9 mouse cellular contexts compared by ENCODE assay signal in genomic region chr2:18801281-18801862, GRCm38 (mm10).
DNase-seq lines count a peak whose midpoint lies in the region; ATAC-seq lines count a peak whose summit lies in the region.
"Had no signal": no experiment of that assay in that cellular context is flagged by ENCODE, and none has a peak within 500 bp of the region (broad histone marks: within the 10 kb centered on the region; RNA-seq: fewer than 3 reads in every experiment).

No protein-coding gene starts in this region.

- H3K9me3 ChIP-seq in heart, embryonic 14.5 days (ENCODE audit: control insufficient read depth, low read length): no peaks in the 10 kb centered on the region
- no peaks in the 10 kb centered on the region for H3K9me3 ChIP-seq in embryonic facial prominence, embryonic 10.5 days
- H3K9me3 ChIP-seq in hindbrain, embryonic 14.5 days (ENCODE audit: control insufficient read depth, low read length): no peaks in the 10 kb centered on the region
- no peaks in the 10 kb centered on the region for H3K9me3 ChIP-seq in midbrain, embryonic 16.5 days (replicated peaks; ENCODE audit: control insufficient read depth, low read length, poor library complexity, severe bottlenecking)

- WGBS in heart, embryonic 14.5 days: 8% methylated on average over 19 of the region's 19 CpGs
- 3% methylated on average over 19 of the region's 19 CpGs for WGBS in embryonic facial prominence, embryonic 10.5 days
- 5% methylated on average over 19 of the region's 19 CpGs for WGBS in hindbrain, embryonic 14.5 days
- WGBS in midbrain, embryonic 16.5 days: 7% methylated on average over 19 of the region's 19 CpGs

- H3K27me3 ChIP-seq in heart, embryonic 14.5 days (ENCODE audit: control insufficient read depth, insufficient read depth, low read length): peaks cover 62% of the 10 kb centered on the region
- H3K27me3 ChIP-seq in embryonic facial prominence, embryonic 10.5 days (replicated peaks; ENCODE audit: low read depth, poor library complexity, severe bottlenecking): peaks cover 90% of the 10 kb centered on the region
- no peaks in the 10 kb centered on the region for H3K27me3 ChIP-seq in hindbrain, embryonic 14.5 days (ENCODE audit: control insufficient read depth, insufficient read depth, low read length)
- no peaks in the 10 kb centered on the region for H3K27me3 ChIP-seq in midbrain, embryonic 16.5 days (ENCODE audit: control insufficient read depth, insufficient read depth, low read depth, low read length)

- H3K4me3 ChIP-seq in heart, embryonic 14.5 days (ENCODE audit: control insufficient read depth in 1 of 2, insufficient read depth in 1 of 2, low read depth in 1 of 2, low read length in 2 of 2): peak overlapping the region in 1 of 2 experiments; percentile 55; a peak in 2 of 4 replicates
- peak overlapping the region; percentile 58 for H3K4me3 ChIP-seq in embryonic facial prominence, embryonic 10.5 days
- H3K4me3 ChIP-seq in hindbrain, embryonic 14.5 days (replicated peaks; ENCODE audit: low read length): peak overlapping the region; percentile 40; the same call in 1 of the 2 replicates
- H3K4me3 ChIP-seq in midbrain, embryonic 16.5 days (ENCODE audit: low read depth, low read length): peak overlapping the region; percentile 45

- peaks cover 12 to 16% of the 10 kb centered on the region in 2 experiments for H3K4me1 ChIP-seq in heart, embryonic 14.5 days (ENCODE audit: control insufficient read depth in 2 of 2, insufficient read depth in 2 of 2, low read length in 2 of 2)
- H3K4me1 ChIP-seq in embryonic facial prominence, embryonic 10.5 days: peaks cover 27% of the 10 kb centered on the region
- H3K4me1 ChIP-seq in hindbrain, embryonic 14.5 days (replicated peaks; ENCODE audit: control insufficient read depth, insufficient read depth, low read length): peaks cover 27% of the 10 kb centered on the region
- H3K4me1 ChIP-seq in midbrain, embryonic 16.5 days (ENCODE audit: control insufficient read depth, insufficient read depth, low read length): peaks cover 24% of the 10 kb centered on the region

- ATAC-seq in heart, embryonic 14.5 days (ENCODE audit: insufficient number of reproducible peaks, insufficient read depth, low FRiP score, low read depth): no peak
- ATAC-seq in hindbrain, embryonic 14.5 days (ENCODE audit: low FRiP score): no peak
- peak; percentile 22; the same call in 1 of the 2 replicates for ATAC-seq in midbrain, embryonic 16.5 days

- peak overlapping the region; percentile 96 for H3K4me2 ChIP-seq in heart, embryonic 14.5 days (ENCODE audit: low read length)
- peak overlapping the region; percentile 75 for H3K4me2 ChIP-seq in hindbrain, embryonic 14.5 days (replicated peaks)
- peak overlapping the region; percentile 67 for H3K4me2 ChIP-seq in midbrain, embryonic 16.5 days (ENCODE audit: low read length)

- DNase-seq in heart, adult 8-10 months (ENCODE audit: low spot score): no peak
- peak; percentile 49 for DNase-seq in embryonic facial prominence, embryonic 10.5 days (ENCODE audit: low spot score)
- DNase-seq in hindbrain, embryonic 14.5 days (ENCODE audit: low spot score): no peak
- no peak for DNase-seq in yolk sac, embryonic 10.5 days (ENCODE audit: low spot score)
- no peak for DNase-seq in layer of hippocampus, postnatal 14 days (ENCODE audit: low spot score in 2 of 2)
- no peak for DNase-seq in spleen, postnatal 4 days (ENCODE audit: low spot score in 2 of 2)

- no peaks in the 10 kb centered on the region for H3K36me3 ChIP-seq in heart, embryonic 14.5 days (ENCODE audit: control insufficient read depth, insufficient read depth, low read length)
- H3K36me3 ChIP-seq in embryonic facial prominence, embryonic 10.5 days (replicated peaks): no peaks in the 10 kb centered on the region
- H3K36me3 ChIP-seq in hindbrain, embryonic 14.5 days (replicated peaks; ENCODE audit: control insufficient read depth, insufficient read depth): no peaks in the 10 kb centered on the region
- H3K36me3 ChIP-seq in midbrain, embryonic 16.5 days (ENCODE audit: control insufficient read depth, insufficient read depth, low read length): no peaks in the 10 kb centered on the region

- H3K9ac ChIP-seq in heart, embryonic 14.5 days (ENCODE audit: low read length): no peak overlapping the region
- H3K9ac ChIP-seq in hindbrain, embryonic 14.5 days: no peak overlapping the region
- peak overlapping the region; percentile 64 for H3K9ac ChIP-seq in midbrain, embryonic 16.5 days (ENCODE audit: low read depth, low read length)

- no peak overlapping the region for H3K27ac ChIP-seq in heart, embryonic 14.5 days (replicated peaks in 1 of 2; ENCODE audit: control insufficient read depth in 1 of 2, insufficient read depth in 1 of 2, low read depth in 2 of 2, low read length in 2 of 2)
- no peak overlapping the region for H3K27ac ChIP-seq in embryonic facial prominence, embryonic 10.5 days (replicated peaks)
- no peak overlapping the region for H3K27ac ChIP-seq in hindbrain, embryonic 14.5 days
- peak overlapping the region; percentile 8; the same call in 1 of the 2 replicates for H3K27ac ChIP-seq in midbrain, embryonic 16.5 days (ENCODE audit: low read length)
- H3K27ac ChIP-seq: macrophage had no signal
